Mouse (Mus musculus): Measurements from ENCODE around the gene Kcnab3. TPM values are rescaled to one million over a fixed set of nuclear protein-coding genes. Genes with fewer than 3 reads are reported as not detected.
"Not testable (repeated sequence)": the region's sequence is repeated elsewhere in the genome, so short reads cannot be mapped to it uniquely, and the experiment has no call there.

The Kcnab3 gene
- polyA plus RNA-seq, 1 experiment from 2014 or later, result 6.0 TPM

- Histone ChIP-seq H3K9ac (ENCODE audit: low read depth, low read length) (no peak overlapping the region), H3K36me3 (ENCODE audit: control insufficient read depth, insufficient read depth, low read length) (peaks cover 18% of the 10 kb centered on the region), H3K4me1 (ENCODE audit: control insufficient read depth, insufficient read depth, low read depth, low read length) (peaks cover 3% of the 10 kb centered on the region; the same call in 1 of the 2 replicates), H3K27me3 (replicated peaks; ENCODE audit: control insufficient read depth, insufficient read depth, low read length) (no peaks in the 10 kb centered on the region), H3K4me3 (ENCODE audit: low read length) (no peak overlapping the region), H3K9me3 (ENCODE audit: control insufficient read depth, low read length) (no peaks in the 10 kb centered on the region), H3K27ac (ENCODE audit: low read depth, low read length) (peak overlapping the region; percentile 5; the same call in 1 of the 2 replicates), H3K4me2 (ENCODE audit: low read length) (no peak overlapping the region)
- no peak for ATAC-seq
- 65% methylated on average over 7 of the region's 7 CpGs for WGBS
Measured at GRCm38 (mm10) chr11:69311266-69311665, 14.8 kb upstream of the Kcnab3 start.

GRCm38 (mm10) chr11:69316361-69316760 is 9.7 kb upstream of the Kcnab3 start:
- Histone ChIP-seq H3K4me3 (ENCODE audit: low read length) (no peak overlapping the region), H3K4me2 (ENCODE audit: low read length) (no peak overlapping the region), H3K4me1 (ENCODE audit: control insufficient read depth, insufficient read depth, low read depth, low read length) (peaks cover 5% of the 10 kb centered on the region), H3K36me3 (ENCODE audit: control insufficient read depth, insufficient read depth, low read length) (peaks cover 5% of the 10 kb centered on the region; the same call in 1 of the 2 replicates), H3K9ac (ENCODE audit: low read depth, low read length) (no peak overlapping the region), H3K9me3 (ENCODE audit: control insufficient read depth, low read length) (no peaks in the 10 kb centered on the region), H3K27ac (ENCODE audit: low read depth, low read length) (no peak overlapping the region), H3K27me3 (replicated peaks; ENCODE audit: control insufficient read depth, insufficient read depth, low read length) (no peaks in the 10 kb centered on the region)
- no peak for ATAC-seq
- 98% methylated on average over 6 of the region's 6 CpGs for WGBS

- H3K4me3 ChIP-seq (ENCODE audit: low read length); H3K36me3 ChIP-seq (ENCODE audit: control insufficient read depth, insufficient read depth, low read length); H3K27me3 ChIP-seq (replicated peaks; ENCODE audit: control insufficient read depth, insufficient read depth, low read length); H3K27ac ChIP-seq (ENCODE audit: low read depth, low read length); ATAC-seq; H3K4me2 ChIP-seq (ENCODE audit: low read length); H3K9me3 ChIP-seq (ENCODE audit: control insufficient read depth, low read length); H3K9ac ChIP-seq (ENCODE audit: low read depth, low read length): not testable (repeated sequence)
- 88% methylated on average over 3 of the region's 3 CpGs for WGBS
- H3K4me1 ChIP-seq (ENCODE audit: control insufficient read depth, insufficient read depth, low read depth, low read length), result peaks cover 18% of the 10 kb centered on the region
Measured at GRCm38 (mm10) chr11:69318000-69318399, 8.1 kb upstream of the Kcnab3 start.

GRCm38 (mm10) chr11:69321580-69321979 is 4.5 kb upstream of the Kcnab3 start:
- ATAC-seq, result no peak
- Histone ChIP-seq H3K27ac (ENCODE audit: low read depth, low read length) (no peak overlapping the region), H3K9me3 (ENCODE audit: control insufficient read depth, low read length) (no peaks in the 10 kb centered on the region), H3K36me3 (ENCODE audit: control insufficient read depth, insufficient read depth, low read length) (peaks cover 5% of the 10 kb centered on the region; the same call in 1 of the 2 replicates), H3K4me1 (ENCODE audit: control insufficient read depth, insufficient read depth, low read depth, low read length) (peaks cover 31% of the 10 kb centered on the region), H3K4me2 (ENCODE audit: low read length) (peak overlapping the region; percentile 75; the same call in 1 of the 2 replicates), H3K27me3 (replicated peaks; ENCODE audit: control insufficient read depth, insufficient read depth, low read length) (no peaks in the 10 kb centered on the region), H3K4me3 (ENCODE audit: low read length) (no peak overlapping the region), H3K9ac (ENCODE audit: low read depth, low read length) (no peak overlapping the region)
- 88% methylated on average over 6 of the region's 6 CpGs for WGBS

GRCm38 (mm10) chr11:69322010-69322409 is 4.0 kb upstream of the Kcnab3 start:
- peaks cover 5% of the 10 kb centered on the region; the same call in 1 of the 2 replicates for H3K36me3 ChIP-seq (ENCODE audit: control insufficient read depth, insufficient read depth, low read length)
- no peak overlapping the region for H3K9ac ChIP-seq (ENCODE audit: low read depth, low read length)
- H3K4me2 ChIP-seq (ENCODE audit: low read length), result peak overlapping the region; percentile 75
- H3K9me3 ChIP-seq (ENCODE audit: control insufficient read depth, low read length), result no peaks in the 10 kb centered on the region
- no peak for ATAC-seq
- H3K27ac ChIP-seq (ENCODE audit: low read depth, low read length), result no peak overlapping the region
- H3K4me1 ChIP-seq (ENCODE audit: control insufficient read depth, insufficient read depth, low read depth, low read length), result peaks cover 36% of the 10 kb centered on the region
- H3K4me3 ChIP-seq (ENCODE audit: low read length), result no peak overlapping the region
- no peaks in the 10 kb centered on the region for H3K27me3 ChIP-seq (replicated peaks; ENCODE audit: control insufficient read depth, insufficient read depth, low read length)
- WGBS, result 47% methylated on average over 6 of the region's 6 CpGs

GRCm38 (mm10) chr11:69322693-69323471 is 3.2 kb upstream of the Kcnab3 start:
- H3K4me3 ChIP-seq (ENCODE audit: low read length), result peak overlapping the region; percentile 63
- H3K4me1 ChIP-seq (ENCODE audit: control insufficient read depth, insufficient read depth, low read depth, low read length), result peaks cover 37% of the 10 kb centered on the region
- H3K36me3 ChIP-seq (ENCODE audit: control insufficient read depth, insufficient read depth, low read length), result 0 out of 2 replicates have a peak, but pooled peaks cover 2% of the 10 kb centered on the region
- H3K27me3 ChIP-seq (replicated peaks; ENCODE audit: control insufficient read depth, insufficient read depth, low read length), result no peaks in the 10 kb centered on the region
- H3K9me3 ChIP-seq (ENCODE audit: control insufficient read depth, low read length), result no peaks in the 10 kb centered on the region
- ATAC-seq, result no peak
- H3K9ac ChIP-seq (ENCODE audit: low read depth, low read length), result peak overlapping the region; percentile 81
- WGBS, result 17% methylated on average over 18 of the region's 18 CpGs
- peak overlapping the region; percentile 89 for H3K27ac ChIP-seq (ENCODE audit: low read depth, low read length)
- peak overlapping the region; percentile 75 for H3K4me2 ChIP-seq (ENCODE audit: low read length)

- 0 out of 2 replicates have a peak, but pooled peaks cover 2% of the 10 kb centered on the region for H3K36me3 ChIP-seq (ENCODE audit: control insufficient read depth, insufficient read depth, low read length)
- H3K9me3 ChIP-seq (ENCODE audit: control insufficient read depth, low read length), result no peaks in the 10 kb centered on the region
- peak; percentile 97 for ATAC-seq
- no peaks in the 10 kb centered on the region for H3K27me3 ChIP-seq (replicated peaks; ENCODE audit: control insufficient read depth, insufficient read depth, low read length)
- peak within 1 kb of the TSS; percentile 94 for H3K4me2 ChIP-seq (ENCODE audit: low read length)
- under 1% methylated on average over 30 of the region's 30 CpGs for WGBS
- peak within 1 kb of the TSS; percentile 89 for H3K27ac ChIP-seq (ENCODE audit: low read depth, low read length)
- H3K9ac ChIP-seq (ENCODE audit: low read depth, low read length), result peak within 1 kb of the TSS; percentile 81
- H3K4me1 ChIP-seq (ENCODE audit: control insufficient read depth, insufficient read depth, low read depth, low read length), result peaks cover 37% of the 10 kb centered on the region
- peak within 1 kb of the TSS; percentile 63 for H3K4me3 ChIP-seq (ENCODE audit: low read length)
Measured at GRCm38 (mm10) chr11:69323667-69324111, 2.4 kb upstream of the Kcnab3 start, which contains the start of the genes Cntrob and Trappc1. TSS of gene Cntrob (minus strand) at chr11:69323775. TSS of gene Trappc1 (plus strand) at chr11:69323980.

- no peaks in the 10 kb centered on the region for H3K27me3 ChIP-seq (replicated peaks; ENCODE audit: control insufficient read depth, insufficient read depth, low read length)
Measured at GRCm38 (mm10) chr11:69324749-69325148, 1.3 kb upstream of the Kcnab3 start.

GRCm38 (mm10) chr11:69326408-69327156 is 524 bp downstream of the Kcnab3 start:
- Histone ChIP-seq H3K4me2 (ENCODE audit: low read length) (peak overlapping the region; percentile 95), H3K27ac (ENCODE audit: low read depth, low read length) (0 out of 2 replicates have a peak overlapping the region, but pooled peaks have one; percentile 36), H3K4me3 (ENCODE audit: low read length) (peak overlapping the region; percentile 50), H3K4me1 (ENCODE audit: control insufficient read depth, insufficient read depth, low read depth, low read length) (peaks cover 37% of the 10 kb centered on the region), H3K27me3 (replicated peaks; ENCODE audit: control insufficient read depth, insufficient read depth, low read length) (no peaks in the 10 kb centered on the region), H3K9ac (ENCODE audit: low read depth, low read length) (peak overlapping the region; percentile 76), H3K36me3 (ENCODE audit: control insufficient read depth, insufficient read depth, low read length) (no peaks in the 10 kb centered on the region), H3K9me3 (ENCODE audit: control insufficient read depth, low read length) (no peaks in the 10 kb centered on the region)
- WGBS, result 1% methylated on average over 45 of the region's 45 CpGs
- peak; percentile 12 for ATAC-seq

More at GRCm38 (mm10) chr11:69324749-69325148, 1.3 kb upstream of the Kcnab3 start:
- no peaks in the 10 kb centered on the region for H3K9me3 ChIP-seq (ENCODE audit: control insufficient read depth, low read length)
- H3K9ac ChIP-seq (ENCODE audit: low read depth, low read length), result peak overlapping the region; percentile 69; the same call in 1 of the 2 replicates
- H3K4me3 ChIP-seq (ENCODE audit: low read length), result peak overlapping the region; percentile 63
- H3K27ac ChIP-seq (ENCODE audit: low read depth, low read length), result no peak overlapping the region
- peak overlapping the region; percentile 94 for H3K4me2 ChIP-seq (ENCODE audit: low read length)
- H3K36me3 ChIP-seq (ENCODE audit: control insufficient read depth, insufficient read depth, low read length), result no peaks in the 10 kb centered on the region
- no peak for ATAC-seq
- H3K4me1 ChIP-seq (ENCODE audit: control insufficient read depth, insufficient read depth, low read depth, low read length), result peaks cover 37% of the 10 kb centered on the region
- WGBS, result 82% methylated on average over 6 of the region's 6 CpGs
